Mouse (Mus musculus) liver, adult (tissue): ENCODE data around the gene Uqcr11.

Experiments used
- GATA4 ChIP-seq: IDR thresholded peaks from 2 replicates; pipeline ENCODE4 v1.6.1; 2014; ENCODE audit warnings: mild to moderate bottlenecking, low read length; ENCODE audit not compliant: insufficient replicate concordance

The Uqcr11 gene

GRCm38 (mm10) chr10:80372706-80373105 lies 33.9 kb downstream of the Uqcr11 start:
- no peak for TF ChIP-seq GATA4

GRCm38 (mm10) chr10:80371983-80372382 lies 34.6 kb downstream of the Uqcr11 start:
- TF ChIP-seq GATA4: no peak

- TF ChIP-seq GATA4: no peak
Measured at GRCm38 (mm10) chr10:80371411-80371966, 35.1 kb downstream of the Uqcr11 start.

GRCm38 (mm10) chr10:80369995-80370747 lies 36.5 kb downstream of the Uqcr11 start:
- TF ChIP-seq GATA4: no peak

GRCm38 (mm10) chr10:80368392-80368791 lies 38.2 kb downstream of the Uqcr11 start:
- TF ChIP-seq GATA4: no peak

GRCm38 (mm10) chr10:80367954-80368353 lies 38.7 kb downstream of the Uqcr11 start:
- no peak for TF ChIP-seq GATA4

GRCm38 (mm10) chr10:80365736-80366135 lies 40.9 kb downstream of the Uqcr11 start:
- TF ChIP-seq GATA4: no peak

GRCm38 (mm10) chr10:80363734-80364133 lies 42.9 kb downstream of the Uqcr11 start:
- no peak for TF ChIP-seq GATA4

- TF ChIP-seq GATA4: no peak
Measured at GRCm38 (mm10) chr10:80357994-80358639, 48.5 kb downstream of the Uqcr11 start.

- no peak for TF ChIP-seq GATA4
Measured at GRCm38 (mm10) chr10:80357336-80357735, 49.3 kb downstream of the Uqcr11 start.

GRCm38 (mm10) chr10:80356737-80357136 lies 49.9 kb downstream of the Uqcr11 start:
- no peak for TF ChIP-seq GATA4

GRCm38 (mm10) chr10:80356001-80356682 lies 50.5 kb downstream of the Uqcr11 start, which contains the start of gene Plk5:
TSS of gene Plk5 (plus strand) at chr10:80356459.
- no peak for TF ChIP-seq GATA4

GRCm38 (mm10) chr10:80355431-80355830 lies 51.2 kb downstream of the Uqcr11 start:
- no peak for TF ChIP-seq GATA4
